Mouse (Mus musculus) hindbrain, postnatal 0 days (tissue): ENCODE results near the gene Styx. TPM values are rescaled to one million over a fixed set of nuclear protein-coding genes. Genes with fewer than 3 reads are reported as not detected.
"Not testable (repeated sequence)": the region's sequence is repeated elsewhere in the genome, so short reads cannot be mapped to it uniquely, and the experiment has no call there.

Experiments
- ATAC-seq: fragments of 200-750 bp; cut with Nextera tagmentation; 2 replicates; pipeline ENCODE4 v1.8.0; 2017; ENCODE audit warnings: mild to moderate bottlenecking, moderate TSS enrichment, moderate library complexity
- DNase-seq: peaks from one replicate; pipeline ENCODE4 v3.0.0-alpha.2; 2015; ENCODE audit warnings: low spot score
- H3K27ac ChIP-seq: fragments of 300-500 bp; sonication (generic); 2 replicates; pipeline ENCODE4 v1.5.1; 2014; ENCODE audit warnings: mild to moderate bottlenecking
- H3K27me3 ChIP-seq: fragments of 300-500 bp; sonication (generic); 2 replicates; pipeline ENCODE4 v1.6.1; 2014; ENCODE audit warnings: low read length, mixed read lengths; ENCODE audit not compliant: insufficient read depth
- H3K36me3 ChIP-seq: fragments of 300-500 bp; sonication (generic); 2 replicates; pipeline ENCODE4 v1.6.1; 2014; ENCODE audit warnings: low read length, mixed read lengths; ENCODE audit not compliant: insufficient read depth
- H3K4me1 ChIP-seq: fragments of 300-500 bp; sonication (generic); 2 replicates; pipeline ENCODE4 v1.6.1; 2014; ENCODE audit warnings: antibody characterized with exemption, low read length, mixed read lengths; ENCODE audit not compliant: insufficient read depth
- H3K4me2 ChIP-seq: fragments of 300-500 bp; sonication (generic); 2 replicates; pipeline ENCODE4 v1.6.1; 2014; ENCODE audit warnings: low read depth, mild to moderate bottlenecking, low read length, moderate library complexity, mixed read lengths
- H3K4me3 ChIP-seq: fragments of 300-500 bp; sonication (generic); 2 replicates; pipeline ENCODE4 v1.5.1; 2014; ENCODE audit warnings: low read length
- H3K9ac ChIP-seq: fragments of 300-500 bp; sonication (generic); replicated peaks from 2 replicates; pipeline ENCODE4 v1.6.1; 2014; ENCODE audit warnings: mild to moderate bottlenecking, low read length, moderate library complexity, mixed read lengths
- H3K9me3 ChIP-seq: fragments of 300-500 bp; sonication (generic); 2 replicates; pipeline ENCODE4 v1.6.1; 2016; ENCODE audit warnings: low read length, mixed read lengths
- CTCF ChIP-seq: IDR thresholded peaks from 2 replicates; pipeline ENCODE4 v1.5.1; 2016; ENCODE audit warnings: antibody characterized with exemption, control low read depth, low read depth
- WGBS: fragments of 180-500 bp; shearing (Covaris S2); extraction: QIAGEN DNeasy Blood & Tissue Kit; methylation state at CpG from one replicate; pipeline ENCODE4 v1.1.7; 2014; 5-methylcytosine and 5-hydroxymethylcytosine counted together
- microRNA-seq, 2 experiments: library from miRNA; unstranded; fragments of <30 nt; microRNA quantifications; one replicate each; pipeline ENCODE4; 2016
- polyA plus RNA-seq: library from polyadenylated mRNA; unstranded; fragments of >200 nt; fragmentation: Nextera tagmentation; extraction: Ambion mirVana; gene quantifications from 2 replicates; pipeline ENCODE4 v1.2.1, GENCODE M21; 2015
- total RNA-seq: library from RNA; depleted of rRNA; stranded (reverse); fragments of >200 nt; gene quantifications from 2 replicates; pipeline ENCODE4 v1.2.3, GENCODE M21; 2014; rRNA removed

Styx gene
- total and polyA plus RNA-seq, 2 experiments from 2014 or later: 20.7 to 72.4 TPM

DNA sequence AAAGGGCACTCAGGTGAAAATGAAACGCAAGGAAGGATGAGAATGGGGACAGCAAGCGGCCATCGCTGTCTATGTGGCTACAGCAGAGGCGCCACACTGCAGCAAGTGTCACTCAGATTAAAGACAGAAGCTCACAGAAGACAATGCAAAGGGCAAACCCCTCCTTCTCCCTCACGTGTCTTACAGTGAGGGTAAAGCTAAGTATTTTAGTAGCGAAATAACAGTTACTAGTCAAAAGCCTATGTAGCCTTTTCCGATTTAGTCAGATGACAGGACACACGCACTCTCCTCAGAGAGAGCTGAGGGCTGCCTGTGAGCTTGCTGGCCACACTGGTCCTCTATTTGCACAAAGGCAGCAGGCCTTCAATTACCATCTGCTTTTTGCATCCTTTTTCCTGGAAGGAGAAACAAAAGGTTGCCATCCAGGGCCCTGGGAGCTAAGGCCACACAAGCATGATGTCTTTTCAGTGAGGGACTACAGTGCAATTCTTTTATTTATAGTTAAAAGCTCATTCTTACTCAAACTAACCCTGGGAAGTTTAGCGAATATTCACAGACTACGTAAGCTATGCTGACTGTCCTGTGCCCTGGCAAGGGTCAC is 112.1 kb downstream of the Styx start:
- no peaks in the 10 kb centered on the region for H3K27me3 ChIP-seq
- DNase-seq (peak; percentile 31), ATAC-seq (peak; percentile 51)
- H3K4me1 ChIP-seq: peaks cover 10% of the 10 kb centered on the region
- no peak overlapping the region for H3K4me3 ChIP-seq
- H3K9ac ChIP-seq: no peak overlapping the region; the same call in 1 of the 2 replicates
- H3K36me3 ChIP-seq: peaks cover 31% of the 10 kb centered on the region
- H3K27ac ChIP-seq: peak overlapping the region; percentile 86
- no peak for TF ChIP-seq CTCF
- H3K9me3 ChIP-seq: no peaks in the 10 kb centered on the region
- 29% methylated on average over 10 of the region's 10 CpGs for WGBS
- H3K4me2 ChIP-seq: 0 out of 2 replicates have a peak overlapping the region, but pooled peaks have one; percentile 27

DNA sequence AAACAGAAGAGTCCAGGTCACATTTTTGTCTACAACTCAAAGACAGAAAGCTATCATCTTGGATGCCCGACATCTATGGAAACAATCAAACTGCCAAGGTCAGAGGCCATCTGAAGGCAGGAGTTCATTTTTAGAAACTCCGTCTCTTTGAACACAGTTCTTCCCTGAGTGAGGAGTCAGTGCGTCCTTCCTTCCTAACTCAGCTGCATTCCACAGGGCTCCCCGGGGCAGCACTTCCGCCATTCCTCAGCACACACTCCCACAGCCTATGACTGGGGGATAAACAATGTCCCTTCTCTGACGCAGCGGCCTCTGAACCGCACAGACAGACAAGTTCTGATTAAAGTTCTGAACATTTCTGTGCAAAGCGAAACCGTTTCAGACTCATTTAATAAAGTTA is 112.7 kb downstream of the Styx start:
- H3K4me1 ChIP-seq: peaks cover 10% of the 10 kb centered on the region
- H3K9ac ChIP-seq: no peak overlapping the region; the same call in 1 of the 2 replicates
- ATAC-seq (no peak), DNase-seq (no peak)
- H3K4me2 ChIP-seq: no peak overlapping the region
- H3K36me3 ChIP-seq: peaks cover 29% of the 10 kb centered on the region
- no peak overlapping the region for H3K4me3 ChIP-seq
- H3K27ac ChIP-seq: peak overlapping the region; percentile 86
- TF ChIP-seq CTCF: no peak
- 28% methylated on average over 10 of the region's 10 CpGs for WGBS
- H3K9me3 ChIP-seq: no peaks in the 10 kb centered on the region
- no peaks in the 10 kb centered on the region for H3K27me3 ChIP-seq

DNA sequence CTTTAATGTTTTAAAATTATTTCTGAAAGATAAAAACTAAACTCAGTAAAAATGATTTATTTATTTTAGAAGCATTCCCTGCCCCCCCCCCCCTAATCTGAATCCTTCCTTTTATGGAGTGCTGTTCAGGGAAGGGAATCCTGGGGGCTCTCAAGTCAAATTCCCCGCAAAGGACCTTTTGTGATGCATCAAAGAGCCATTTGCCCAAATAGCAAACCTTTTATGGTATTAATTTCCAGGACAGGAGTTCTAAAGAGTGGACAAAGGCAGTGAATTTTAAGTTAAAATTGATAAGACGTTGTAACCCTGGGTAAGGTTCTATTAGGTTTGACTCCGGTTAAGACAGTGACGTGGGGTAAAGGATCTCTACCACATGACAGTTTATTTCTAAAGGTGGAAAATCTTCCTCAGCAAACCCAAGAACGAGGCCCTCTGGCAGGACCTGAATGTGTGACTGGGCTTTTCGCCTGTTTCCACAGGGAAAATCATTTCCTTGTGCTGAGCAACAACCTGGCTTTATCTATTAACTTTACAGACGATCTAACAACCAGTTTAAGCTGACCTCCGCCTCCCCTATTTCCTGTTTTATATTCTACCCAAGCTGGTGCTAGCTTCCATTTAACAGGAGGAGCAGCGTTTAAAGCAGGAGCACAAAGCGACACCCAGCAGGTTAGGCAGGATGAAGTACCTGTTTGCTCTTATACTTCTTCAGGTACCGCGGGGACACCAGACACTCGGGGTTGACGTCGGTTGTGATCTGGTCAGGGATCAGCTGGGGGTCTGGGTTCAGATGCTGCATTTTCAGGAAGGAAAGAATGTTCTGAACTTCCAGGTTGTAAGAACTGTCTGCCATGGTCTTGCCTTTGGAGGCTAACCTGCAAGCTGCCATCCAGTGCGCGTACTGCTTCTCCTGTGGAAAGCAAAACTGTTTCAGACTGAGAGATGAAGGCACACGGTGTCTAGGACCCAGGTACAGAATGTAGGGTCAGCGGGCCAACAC is 113.4 kb downstream of the Styx start:
- H3K9me3 ChIP-seq: no peaks in the 10 kb centered on the region
- no peak overlapping the region for H3K4me3 ChIP-seq
- H3K27ac ChIP-seq: no peak overlapping the region
- peaks cover 10% of the 10 kb centered on the region for H3K4me1 ChIP-seq
- DNase-seq: no peak
- H3K4me2 ChIP-seq: no peak overlapping the region
- no peak for TF ChIP-seq CTCF
- no peak for ATAC-seq
- H3K27me3 ChIP-seq: no peaks in the 10 kb centered on the region
- WGBS: 73% methylated on average over 19 of the region's 19 CpGs
- no peak overlapping the region for H3K9ac ChIP-seq
- H3K36me3 ChIP-seq: peaks cover 28% of the 10 kb centered on the region

DNA sequence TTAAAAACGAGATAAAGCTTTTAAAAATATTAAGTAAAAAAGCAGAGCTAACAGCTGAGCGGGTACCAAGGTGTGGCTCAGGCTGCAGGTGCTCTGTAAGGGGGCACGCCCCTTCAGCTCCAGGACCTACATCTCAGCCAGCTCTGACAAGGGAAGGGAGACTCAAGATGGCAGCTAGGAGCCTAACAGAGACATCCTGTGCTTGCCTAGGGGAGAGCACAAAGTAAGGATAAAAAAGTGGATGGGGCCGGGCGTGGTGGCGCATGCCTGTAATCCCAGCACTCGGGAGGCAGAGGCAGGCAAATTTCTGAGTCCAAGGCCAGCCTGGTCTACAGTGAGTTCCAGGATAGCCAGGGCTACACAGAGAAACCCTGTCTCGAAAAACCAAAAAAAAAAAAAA is 115.5 kb downstream of the Styx start:
- not testable (repeated sequence) for H3K4me1 ChIP-seq, H3K9me3 ChIP-seq, H3K4me3 ChIP-seq, DNase-seq, H3K27ac ChIP-seq, H3K9ac ChIP-seq, H3K27me3 ChIP-seq, H3K4me2 ChIP-seq, ATAC-seq
- 96% methylated on average over 7 of the region's 8 CpGs for WGBS
- peaks cover 27% of the 10 kb centered on the region for H3K36me3 ChIP-seq

DNA sequence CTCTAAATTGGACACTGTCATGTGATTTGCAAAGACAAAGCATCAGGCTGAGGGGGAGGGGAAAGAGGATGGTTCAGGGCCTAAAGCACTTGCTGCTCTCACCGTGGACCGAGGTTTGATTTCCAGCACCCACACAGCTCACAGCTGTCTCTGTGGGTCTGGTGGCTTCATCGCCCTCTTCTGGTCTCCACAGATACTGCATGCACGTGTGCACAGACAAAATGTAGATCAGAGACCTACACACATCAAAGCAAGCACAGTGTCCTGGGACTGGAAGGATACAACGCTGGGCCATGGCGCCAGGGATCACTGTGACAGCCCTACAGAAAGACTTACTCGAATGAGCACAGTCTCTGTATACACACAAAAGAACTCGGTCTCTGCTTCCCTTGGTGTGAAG is 118.6 kb downstream of the Styx start:
- DNase-seq (no peak), ATAC-seq (no peak)
- Histone ChIP-seq H3K4me2 (no peak overlapping the region), H3K27ac (no peak overlapping the region), H3K9ac (no peak overlapping the region), H3K9me3 (no peaks in the 10 kb centered on the region), H3K4me3 (no peak overlapping the region), H3K4me1 (no peaks in the 10 kb centered on the region), H3K36me3 (peaks cover 27% of the 10 kb centered on the region), H3K27me3 (no peaks in the 10 kb centered on the region)
- peak; percentile 51 for TF ChIP-seq CTCF
- 95% methylated on average over 8 of the region's 8 CpGs for WGBS

Small RNAs within 50 kb of the gene (microRNA-seq; reads per million reads assigned to microRNA genes)
- 0 reads per million in 2 experiments for gene Gm25353

Other genes starting within 250 kb of the Styx start
- gene Gpr137c, start 131.4 kb upstream of the Styx start, total RNA-seq: 61.4 and 72.2 TPM in 2 replicates
- 14.1 and 15.7 TPM in 2 replicates for gene Gpr137c, start 131.4 kb upstream of the Styx start, polyA plus RNA-seq
- 40.9 and 54.2 TPM in 2 replicates for gene Txndc16, start 130.8 kb upstream of the Styx start, total RNA-seq
- gene Txndc16, start 130.8 kb upstream of the Styx start, polyA plus RNA-seq: 33.6 and 33.7 TPM in 2 replicates
- gene Ero1l, start 32.3 kb upstream of the Styx start, total RNA-seq: 15.7 and 18.7 TPM in 2 replicates
- gene Ero1l, start 32.3 kb upstream of the Styx start, polyA plus RNA-seq: 23.3 and 25.7 TPM in 2 replicates
- 65.0 and 72.6 TPM in 2 replicates for gene Psmc6, start 21.3 kb upstream of the Styx start, total RNA-seq
- gene Psmc6, start 21.3 kb upstream of the Styx start, polyA plus RNA-seq: 136 and 144 TPM in 2 replicates
- 12.7 and 13.9 TPM in 2 replicates for gene Gnpnat1, start 53.8 kb downstream of the Styx start, total RNA-seq
- 21.1 and 21.5 TPM in 2 replicates for gene Gnpnat1, start 53.8 kb downstream of the Styx start, polyA plus RNA-seq
- 30.0 and 31.6 TPM in 2 replicates for gene Fermt2, start 179.0 kb downstream of the Styx start, total RNA-seq
- 76.4 and 89.4 TPM in 2 replicates for gene Fermt2, start 179.0 kb downstream of the Styx start, polyA plus RNA-seq